Mouse (Mus musculus): ENCODE data around the gene Gal3st2c. TPM values are rescaled to one million over a fixed set of nuclear protein-coding genes. Genes with fewer than 3 reads are reported as not detected.
"Not testable (repeated sequence)": the region's sequence is repeated elsewhere in the genome, so short reads cannot be mapped to it uniquely, and the experiment has no call there.

Gal3st2c gene
- polyA plus RNA-seq, 1 experiment from 2014 or later: not detected

- WGBS: 85% methylated on average over 16 of the region's 19 CpGs
- DNase-seq (ENCODE audit: low spot score); H3K27ac ChIP-seq; H3K4me3 ChIP-seq; H3K9me3 ChIP-seq (replicated peaks); H3K27me3 ChIP-seq (ENCODE audit: low read depth, poor library complexity, severe bottlenecking); H3K36me3 ChIP-seq; H3K4me1 ChIP-seq: not testable (repeated sequence)
Measured at GRCm38 (mm10) chr1:94008826-94009225, 18.5 kb downstream of the Gal3st2c start.

DNA sequence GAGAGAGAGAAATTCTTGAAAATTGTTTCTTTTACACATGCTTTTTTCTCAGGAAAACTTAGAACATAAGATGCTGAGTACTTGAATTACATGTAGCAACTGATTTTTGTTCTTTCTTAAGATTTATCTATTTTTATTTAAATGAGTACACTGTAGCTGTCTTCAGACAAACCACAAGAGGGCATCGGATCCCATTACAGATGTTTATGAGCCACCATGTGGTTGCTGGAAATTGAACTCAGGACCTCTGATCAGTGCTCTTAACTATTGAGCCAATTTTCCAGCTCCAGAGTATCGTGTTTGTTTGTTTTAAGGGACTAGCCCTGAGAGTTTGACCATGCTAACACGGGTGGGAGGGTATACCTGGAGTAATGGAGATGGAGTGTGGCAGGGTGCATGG is 21.3 kb downstream of the Gal3st2c start:
- WGBS: 67% methylated on average over 3 of the region's 3 CpGs
- no peak overlapping the region for H3K27ac ChIP-seq
- H3K9me3 ChIP-seq (replicated peaks): no peaks in the 10 kb centered on the region
- no peaks in the 10 kb centered on the region for H3K27me3 ChIP-seq (ENCODE audit: low read depth, poor library complexity, severe bottlenecking)
- DNase-seq (ENCODE audit: low spot score): no peak
- H3K36me3 ChIP-seq: no peaks in the 10 kb centered on the region
- no peak overlapping the region for H3K4me3 ChIP-seq
- no peaks in the 10 kb centered on the region for H3K4me1 ChIP-seq

DNA sequence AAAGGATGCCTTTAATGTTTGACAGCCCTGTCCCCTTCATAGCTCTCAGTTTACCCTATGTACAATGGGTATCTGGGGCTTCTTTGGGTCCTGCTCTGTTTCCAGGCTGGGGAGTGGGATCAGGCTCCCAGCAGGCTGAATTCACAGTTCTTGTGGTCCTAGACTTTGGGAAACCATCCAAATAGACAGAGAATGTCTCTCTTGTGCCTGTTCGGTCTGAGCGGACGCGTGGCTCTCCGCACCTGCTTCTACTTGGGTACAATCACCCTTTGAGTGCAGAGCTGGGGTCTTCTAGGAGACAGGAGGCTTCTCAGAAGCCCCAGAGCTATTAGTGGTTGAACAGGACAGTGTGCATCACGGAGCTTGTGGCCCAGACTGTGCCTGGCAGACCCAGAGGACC is 29.8 kb downstream of the Gal3st2c start, which contains the start of gene Neu4:
Gene Neu4 (plus strand): TSS at position 301 of the 400 bp plus-strand sequence.
- Histone ChIP-seq H3K9me3 (replicated peaks) (no peaks in the 10 kb centered on the region), H3K4me3 (no peak within 1 kb of the TSS), H3K27me3 (ENCODE audit: low read depth, poor library complexity, severe bottlenecking) (no peaks in the 10 kb centered on the region), H3K4me1 (no peaks in the 10 kb centered on the region), H3K27ac (no peak within 1 kb of the TSS), H3K36me3 (no peaks in the 10 kb centered on the region)
- 89% methylated on average over 6 of the region's 6 CpGs for WGBS
- no peak for DNase-seq (ENCODE audit: low spot score)

DNA sequence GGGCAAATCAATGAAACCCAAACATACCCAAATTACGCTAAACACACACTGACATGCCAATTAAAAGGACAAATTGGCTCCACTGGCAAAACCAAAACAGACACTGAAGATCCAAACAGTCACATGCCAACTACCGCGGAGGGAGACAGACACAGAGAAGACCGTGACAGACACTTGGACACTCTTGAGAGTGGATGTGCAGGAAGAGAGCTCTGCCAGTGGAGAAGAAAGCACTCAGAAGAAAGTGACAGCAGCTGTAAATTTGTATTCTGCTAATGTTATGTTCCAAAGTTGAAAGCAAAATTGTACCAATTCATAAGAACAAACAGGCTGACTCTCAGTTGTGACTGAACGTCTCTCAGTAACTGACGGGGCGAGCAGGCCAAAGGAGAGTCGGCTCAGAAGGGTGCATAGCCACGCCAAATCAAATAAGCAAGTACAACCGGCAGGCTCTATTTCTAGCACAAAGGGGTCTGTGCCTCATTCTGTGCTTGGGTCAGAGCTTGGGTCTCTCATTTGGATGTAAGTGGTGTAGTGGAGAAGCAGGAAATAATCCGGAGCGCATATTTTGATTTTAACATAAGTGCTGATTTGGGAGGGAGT is 37.3 kb downstream of the Gal3st2c start:
- DNase-seq (ENCODE audit: low spot score): no peak
- H3K4me3 ChIP-seq: no peak overlapping the region
- no peaks in the 10 kb centered on the region for H3K4me1 ChIP-seq
- H3K27ac ChIP-seq: no peak overlapping the region
- WGBS: 93% methylated on average over 12 of the region's 12 CpGs
- no peaks in the 10 kb centered on the region for H3K9me3 ChIP-seq (replicated peaks)
- H3K27me3 ChIP-seq (ENCODE audit: low read depth, poor library complexity, severe bottlenecking): no peaks in the 10 kb centered on the region
- no peaks in the 10 kb centered on the region for H3K36me3 ChIP-seq

DNA sequence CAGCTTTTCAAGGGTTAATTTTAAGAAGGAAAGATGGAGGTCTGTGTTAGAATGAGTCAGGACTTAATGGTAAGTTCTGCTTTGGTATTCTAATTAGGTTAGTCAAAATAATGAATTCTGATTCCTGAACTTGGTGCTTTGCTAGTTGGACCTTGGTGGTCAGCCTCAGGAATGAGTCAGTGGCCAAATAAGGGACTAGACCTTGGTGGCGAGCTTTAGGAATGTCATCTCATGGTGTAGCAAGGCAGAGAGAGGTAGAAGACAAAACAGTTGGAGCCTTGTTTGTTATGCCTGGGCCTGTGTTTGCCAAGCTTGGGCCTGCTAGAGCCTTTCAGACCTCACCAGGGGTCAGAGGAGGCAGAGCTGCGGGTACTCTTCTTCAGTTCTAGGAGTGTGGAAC is 38.4 kb downstream of the Gal3st2c start:
- no peak overlapping the region for H3K27ac ChIP-seq
- no peak overlapping the region for H3K4me3 ChIP-seq
- no peaks in the 10 kb centered on the region for H3K36me3 ChIP-seq
- no peak for DNase-seq (ENCODE audit: low spot score)
- H3K27me3 ChIP-seq (ENCODE audit: low read depth, poor library complexity, severe bottlenecking): no peaks in the 10 kb centered on the region
- WGBS: 89% methylated on average over 2 of the region's 2 CpGs
- no peaks in the 10 kb centered on the region for H3K9me3 ChIP-seq (replicated peaks)
- no peaks in the 10 kb centered on the region for H3K4me1 ChIP-seq

GRCm38 (mm10) chr1:94033075-94033602 is 42.8 kb downstream of the Gal3st2c start:
- Histone ChIP-seq H3K36me3 (no peaks in the 10 kb centered on the region), H3K9me3 (replicated peaks) (no peaks in the 10 kb centered on the region), H3K4me1 (peaks cover 11% of the 10 kb centered on the region), H3K4me3 (no peak overlapping the region), H3K27me3 (ENCODE audit: low read depth, poor library complexity, severe bottlenecking) (no peaks in the 10 kb centered on the region), H3K27ac (no peak overlapping the region)
- 93% methylated on average over 2 of the region's 2 CpGs for WGBS
- DNase-seq (ENCODE audit: low spot score): no peak

GRCm38 (mm10) chr1:94034984-94035743 is 44.9 kb downstream of the Gal3st2c start:
- H3K4me1 ChIP-seq: peaks cover 11% of the 10 kb centered on the region
- no peaks in the 10 kb centered on the region for H3K36me3 ChIP-seq
- H3K4me3 ChIP-seq: peak overlapping the region; percentile 55
- peak; percentile 79 for DNase-seq (ENCODE audit: low spot score)
- peak overlapping the region; percentile 83 for H3K27ac ChIP-seq
- H3K27me3 ChIP-seq (ENCODE audit: low read depth, poor library complexity, severe bottlenecking): no peaks in the 10 kb centered on the region
- under 1% methylated on average over 25 of the region's 25 CpGs for WGBS
- H3K9me3 ChIP-seq (replicated peaks): no peaks in the 10 kb centered on the region

DNA sequence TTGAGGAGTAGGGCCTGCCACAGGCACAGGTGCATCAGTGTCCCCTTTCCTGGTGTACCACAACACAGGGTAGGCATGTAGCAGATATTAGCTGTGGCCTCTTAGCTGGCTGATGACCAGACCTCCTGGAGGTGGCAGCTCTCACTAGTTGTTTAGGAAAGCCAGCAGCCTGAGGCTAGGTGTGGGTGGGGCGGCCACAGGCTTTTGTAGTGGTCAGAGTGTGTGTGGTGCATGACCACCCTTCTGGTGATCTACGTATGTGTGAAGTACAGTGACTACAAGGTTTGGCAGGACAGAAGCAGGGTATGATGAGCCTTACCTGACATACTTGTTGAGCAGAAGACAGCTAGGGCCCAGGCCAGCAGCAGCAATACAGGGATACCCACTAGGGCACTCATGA is 50.1 kb downstream of the Gal3st2c start:
- WGBS: 93% methylated on average over 2 of the region's 2 CpGs
- Histone ChIP-seq H3K9me3 (replicated peaks) (no peaks in the 10 kb centered on the region), H3K27me3 (ENCODE audit: low read depth, poor library complexity, severe bottlenecking) (no peaks in the 10 kb centered on the region), H3K27ac (no peak overlapping the region), H3K36me3 (no peaks in the 10 kb centered on the region), H3K4me3 (no peak overlapping the region), H3K4me1 (peaks cover 4% of the 10 kb centered on the region)
- no peak for DNase-seq (ENCODE audit: low spot score)

- Histone ChIP-seq H3K9me3 (replicated peaks) (no peaks in the 10 kb centered on the region), H3K4me1 (no peaks in the 10 kb centered on the region), H3K4me3 (no peak overlapping the region), H3K36me3 (no peaks in the 10 kb centered on the region), H3K27me3 (ENCODE audit: low read depth, poor library complexity, severe bottlenecking) (no peaks in the 10 kb centered on the region), H3K27ac (no peak overlapping the region)
- 79% methylated on average over 3 of the region's 3 CpGs for WGBS
- DNase-seq (ENCODE audit: low spot score): no peak
Measured at GRCm38 (mm10) chr1:94045559-94045958, 55.2 kb downstream of the Gal3st2c start.

GRCm38 (mm10) chr1:94046544-94046943 is 56.2 kb downstream of the Gal3st2c start:
- 89% methylated on average over 4 of the region's 4 CpGs for WGBS
- H3K27ac ChIP-seq: no peak overlapping the region
- no peaks in the 10 kb centered on the region for H3K4me1 ChIP-seq
- no peaks in the 10 kb centered on the region for H3K27me3 ChIP-seq (ENCODE audit: low read depth, poor library complexity, severe bottlenecking)
- no peaks in the 10 kb centered on the region for H3K9me3 ChIP-seq (replicated peaks)
- DNase-seq (ENCODE audit: low spot score): no peak
- no peak overlapping the region for H3K4me3 ChIP-seq
- no peaks in the 10 kb centered on the region for H3K36me3 ChIP-seq

DNA sequence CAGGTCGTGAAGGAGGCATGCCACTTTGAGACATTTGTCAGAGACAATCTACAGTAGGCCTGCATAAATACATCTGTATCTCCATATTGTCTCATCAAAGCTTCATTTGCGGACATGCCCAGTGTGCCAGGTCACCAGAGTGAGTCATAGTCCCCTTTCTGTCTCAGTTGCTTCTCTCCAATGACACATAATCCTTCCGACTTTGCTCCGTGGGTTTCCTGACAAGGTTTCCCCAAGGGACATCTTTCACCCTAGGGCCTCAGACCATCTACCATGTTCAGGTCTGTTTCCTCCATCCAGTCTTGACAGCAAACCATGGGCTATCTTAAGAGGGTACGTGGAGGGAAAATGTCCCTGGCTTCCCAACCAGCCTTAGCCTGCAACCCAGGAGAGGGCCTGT is 60.8 kb downstream of the Gal3st2c start:
- WGBS: 83% methylated on average over 5 of the region's 5 CpGs
- no peak for DNase-seq (ENCODE audit: low spot score)

GRCm38 (mm10) chr1:94052373-94052772 is 62.1 kb downstream of the Gal3st2c start, which contains the start of gene Pdcd1:
TSS of gene Pdcd1 (minus strand) at chr1:94052553.
- Histone ChIP-seq H3K27me3 (ENCODE audit: low read depth, poor library complexity, severe bottlenecking) (no peaks in the 10 kb centered on the region), H3K4me1 (peaks cover 7% of the 10 kb centered on the region; the same call in 1 of the 2 replicates), H3K4me3 (no peak within 1 kb of the TSS), H3K27ac (no peak within 1 kb of the TSS), H3K9me3 (replicated peaks) (no peaks in the 10 kb centered on the region), H3K36me3 (no peaks in the 10 kb centered on the region)
- WGBS: 43% methylated on average over 6 of the region's 6 CpGs
- DNase-seq (ENCODE audit: low spot score): no peak

More for the DNA sequence above, 60.8 kb downstream of the Gal3st2c start:
- Histone ChIP-seq H3K27ac (no peak overlapping the region), H3K4me3 (no peak overlapping the region), H3K36me3 (no peaks in the 10 kb centered on the region), H3K9me3 (replicated peaks) (no peaks in the 10 kb centered on the region), H3K27me3 (ENCODE audit: low read depth, poor library complexity, severe bottlenecking) (no peaks in the 10 kb centered on the region), H3K4me1 (peaks cover 7% of the 10 kb centered on the region; the same call in 1 of the 2 replicates)

DNA sequence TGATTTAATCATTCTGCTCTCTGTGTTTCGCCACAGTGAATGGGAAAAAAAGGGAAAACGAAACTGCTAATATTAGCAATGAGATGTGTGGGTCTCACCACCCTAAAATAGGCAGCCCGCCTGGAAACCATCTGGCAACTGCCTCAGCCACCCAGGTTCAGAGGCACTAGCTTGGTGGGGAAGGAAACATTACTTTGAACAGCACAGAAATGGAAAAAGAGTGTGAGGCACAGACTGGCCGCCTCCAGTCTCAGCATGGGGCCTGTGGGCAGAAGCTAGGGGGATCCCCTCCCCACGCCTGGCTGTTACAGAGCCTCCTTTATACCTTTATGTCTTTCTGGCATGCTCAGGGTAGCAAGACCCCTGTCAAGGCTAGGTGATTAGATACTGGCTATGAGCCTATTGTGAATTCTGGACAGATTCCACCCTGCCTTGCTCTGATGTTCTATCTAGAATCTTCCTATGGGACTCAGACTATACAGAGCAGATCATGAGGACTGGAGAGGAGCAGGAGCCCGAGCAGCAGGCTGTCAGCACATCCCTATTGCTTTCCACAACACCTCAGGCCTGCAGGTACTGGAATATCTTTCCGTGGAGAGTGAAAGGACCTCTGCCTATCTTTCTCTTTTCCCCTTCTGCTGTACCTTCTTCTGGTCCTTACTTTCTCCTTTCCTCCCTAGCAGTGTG is 63.4 kb downstream of the Gal3st2c start:
- 80% methylated on average over 7 of the region's 7 CpGs for WGBS
- DNase-seq (ENCODE audit: low spot score): no peak
- Histone ChIP-seq H3K36me3 (no peaks in the 10 kb centered on the region), H3K9me3 (replicated peaks) (no peaks in the 10 kb centered on the region), H3K4me3 (no peak overlapping the region), H3K27me3 (ENCODE audit: low read depth, poor library complexity, severe bottlenecking) (no peaks in the 10 kb centered on the region), H3K4me1 (peaks cover 7% of the 10 kb centered on the region; the same call in 1 of the 2 replicates), H3K27ac (no peak overlapping the region)
